Mouse (Mus musculus) olfactory bulb, adult 2 months (tissue): ENCODE results near the gene Dapk1.

Experiments
- CTCF ChIP-seq: fragments of 200-500 bp; IDR thresholded peaks from 2 replicates; pipeline ENCODE4 v1.5.1; 2012; ENCODE audit warnings: low read depth, mild to moderate bottlenecking, low read length, moderate library complexity; ENCODE audit not compliant: insufficient read depth
- POLR2A ChIP-seq: fragments of 200-500 bp; IDR thresholded peaks from 2 replicates; pipeline ENCODE4 v1.6.1; 2012; ENCODE audit warnings: mild to moderate bottlenecking, low read depth, low read length, moderate library complexity; ENCODE audit not compliant: insufficient read depth

DNA sequence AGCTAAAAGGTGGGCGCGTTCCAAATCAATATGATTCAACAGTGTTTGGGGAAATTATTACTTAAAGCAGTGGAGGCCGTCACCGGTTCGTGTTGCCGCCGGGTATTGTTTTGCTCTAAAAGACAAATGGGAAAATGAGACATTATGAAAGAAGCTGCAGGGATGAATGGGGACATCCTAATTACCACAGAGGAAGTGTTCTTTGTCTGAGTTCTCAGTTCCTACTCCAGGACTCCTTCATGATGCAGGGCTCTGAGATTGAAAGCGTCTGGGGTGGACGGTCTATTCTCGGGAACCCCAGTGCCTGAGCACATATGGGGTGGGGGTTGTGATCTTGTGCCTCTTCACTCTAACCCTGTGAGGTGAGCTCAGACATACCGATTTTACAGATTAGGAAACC lies 48.3 kb downstream of the Dapk1 start:
- no peak for TF ChIP-seq POLR2A
- no peak for TF ChIP-seq CTCF
